Mouse (Mus musculus) lung, embryonic 14.5 days (tissue): Measurements from ENCODE around the gene Reep6. TPM values are rescaled to one million over a fixed set of nuclear protein-coding genes. Genes with fewer than 3 reads are reported as not detected.

ENCODE experiments used
- ATAC-seq: fragments of 200-750 bp; cut with Nextera tagmentation; 2 replicates; pipeline ENCODE4 v1.8.0; 2017; ENCODE audit warnings: mild to moderate bottlenecking, moderate TSS enrichment, moderate library complexity; ENCODE audit not compliant: insufficient read depth
- DNase-seq: peaks from one replicate; pipeline ENCODE4 v3.0.0-alpha.2; 2015
- H3K27ac ChIP-seq: fragments of 300-500 bp; sonication (generic); 2 replicates; pipeline ENCODE4 v1.5.1; 2014; ENCODE audit warnings: low read depth, mild to moderate bottlenecking, moderate library complexity
- H3K27me3 ChIP-seq: fragments of 300-500 bp; sonication (generic); 2 replicates; pipeline ENCODE4 v1.6.1; 2014; ENCODE audit warnings: low read length, control low read depth; ENCODE audit not compliant: insufficient read depth
- H3K36me3 ChIP-seq: fragments of 300-500 bp; sonication (generic); 2 replicates; pipeline ENCODE4 v1.6.1; 2014; ENCODE audit warnings: control low read depth; ENCODE audit not compliant: insufficient read depth
- H3K4me1 ChIP-seq: fragments of 300-500 bp; sonication (generic); 2 replicates; pipeline ENCODE4 v1.6.1; 2014; ENCODE audit warnings: antibody characterized with exemption, control low read depth; ENCODE audit not compliant: insufficient read depth
- H3K4me2 ChIP-seq: fragments of 300-500 bp; sonication (generic); 2 replicates; pipeline ENCODE4 v1.6.1; 2014; ENCODE audit warnings: mild to moderate bottlenecking
- H3K4me3 ChIP-seq: fragments of 300-500 bp; sonication (generic); 2 replicates; pipeline ENCODE4 v1.5.1; 2014; ENCODE audit warnings: low read depth, low read length
- H3K9ac ChIP-seq: fragments of 300-500 bp; sonication (generic); 2 replicates; pipeline ENCODE4 v1.6.1; 2014
- H3K9me3 ChIP-seq: fragments of 300-500 bp; sonication (generic); 2 replicates; pipeline ENCODE4 v1.6.1; 2016; ENCODE audit warnings: low read depth, low read length, control low read depth
- CTCF ChIP-seq: IDR thresholded peaks from 2 replicates; pipeline ENCODE4 v1.5.1; 2016; ENCODE audit warnings: antibody characterized with exemption, low read depth
- WGBS: fragments of 180-500 bp; shearing (Covaris S2); extraction: QIAGEN DNeasy Blood & Tissue Kit; methylation state at CpG from one replicate; pipeline ENCODE4 v1.1.7; 2014; 5-methylcytosine and 5-hydroxymethylcytosine counted together
- polyA plus RNA-seq: library from polyadenylated mRNA; unstranded; fragments of >200 nt; fragmentation: Nextera tagmentation; extraction: Ambion mirVana; gene quantifications from 2 replicates; pipeline ENCODE4 v1.2.1, GENCODE M21; 2014

The Reep6 gene
- polyA plus RNA-seq, 1 experiment from 2014 or later, result 12.2 TPM

GRCm38 (mm10) chr10:80314494-80315001, 15.2 kb upstream of the Reep6 start:
- Histone ChIP-seq H3K9me3 (no peaks in the 10 kb centered on the region), H3K27ac (no peak overlapping the region), H3K36me3 (peaks cover 18% of the 10 kb centered on the region; the same call in 1 of the 2 replicates)

GRCm38 (mm10) chr10:80315315-80315714, 14.4 kb upstream of the Reep6 start:
- no peak overlapping the region for H3K4me3 ChIP-seq
- peaks cover 70% of the 10 kb centered on the region for H3K27me3 ChIP-seq
- no peak overlapping the region for H3K4me2 ChIP-seq
- 0 out of 2 replicates have a peak, but pooled peaks cover 3% of the 10 kb centered on the region for H3K4me1 ChIP-seq
- ATAC-seq, result no peak
- no peak overlapping the region for H3K9ac ChIP-seq
- 37% methylated on average over 27 of the region's 27 CpGs for WGBS
- DNase-seq, result no peak
- no peak for TF ChIP-seq CTCF
- H3K36me3 ChIP-seq, result peaks cover 18% of the 10 kb centered on the region; the same call in 1 of the 2 replicates
- H3K9me3 ChIP-seq, result no peaks in the 10 kb centered on the region
- no peak overlapping the region for H3K27ac ChIP-seq

More at GRCm38 (mm10) chr10:80314494-80315001, 15.2 kb upstream of the Reep6 start:
- 39% methylated on average over 16 of the region's 16 CpGs for WGBS
- no peak for ATAC-seq
- no peak for TF ChIP-seq CTCF
- Histone ChIP-seq H3K4me3 (no peak overlapping the region), H3K4me2 (no peak overlapping the region), H3K27me3 (peaks cover 71% of the 10 kb centered on the region), H3K4me1 (0 out of 2 replicates have a peak, but pooled peaks cover 1% of the 10 kb centered on the region), H3K9ac (no peak overlapping the region)
- DNase-seq, result no peak

GRCm38 (mm10) chr10:80316359-80316781, 13.4 kb upstream of the Reep6 start:
- ATAC-seq, result peak; percentile 4; the same call in 1 of the 2 replicates
- Histone ChIP-seq H3K9me3 (no peaks in the 10 kb centered on the region), H3K27ac (no peak overlapping the region), H3K4me1 (0 out of 2 replicates have a peak, but pooled peaks cover 3% of the 10 kb centered on the region), H3K4me2 (no peak overlapping the region), H3K36me3 (peaks cover 18% of the 10 kb centered on the region; the same call in 1 of the 2 replicates), H3K4me3 (no peak overlapping the region), H3K9ac (no peak overlapping the region), H3K27me3 (peaks cover 59% of the 10 kb centered on the region)
- WGBS, result 24% methylated on average over 11 of the region's 11 CpGs
- DNase-seq, result no peak
- TF ChIP-seq CTCF, result no peak

GRCm38 (mm10) chr10:80317011-80317410, 12.7 kb upstream of the Reep6 start:
- Histone ChIP-seq H3K27me3 (peaks cover 53% of the 10 kb centered on the region), H3K4me1 (0 out of 2 replicates have a peak, but pooled peaks cover 3% of the 10 kb centered on the region)
- no peak for ATAC-seq

GRCm38 (mm10) chr10:80320340-80320760, 9.4 kb upstream of the Reep6 start, which contains the start of gene 2310011J03Rik:
Gene 2310011J03Rik, minus strand, starts transcription at chr10:80320537.
- Histone ChIP-seq H3K4me1 (0 out of 2 replicates have a peak, but pooled peaks cover 3% of the 10 kb centered on the region), H3K4me2 (peak within 1 kb of the TSS; percentile 79), H3K9me3 (no peaks in the 10 kb centered on the region), H3K36me3 (peaks cover 18% of the 10 kb centered on the region; the same call in 1 of the 2 replicates), H3K4me3 (peak within 1 kb of the TSS; percentile 83), H3K27ac (peak within 1 kb of the TSS; percentile 74), H3K9ac (peak within 1 kb of the TSS; percentile 79), H3K27me3 (peaks cover 20% of the 10 kb centered on the region)
- DNase-seq (peak; percentile 97), ATAC-seq (peak; percentile 50)
- under 1% methylated on average over 34 of the region's 34 CpGs for WGBS
- TF ChIP-seq CTCF, result no peak

More at GRCm38 (mm10) chr10:80317011-80317410, 12.7 kb upstream of the Reep6 start:
- 54% methylated on average over 10 of the region's 10 CpGs for WGBS
- no peak for TF ChIP-seq CTCF
- Histone ChIP-seq H3K4me2 (no peak overlapping the region), H3K4me3 (no peak overlapping the region), H3K27ac (no peak overlapping the region), H3K9ac (no peak overlapping the region), H3K9me3 (no peaks in the 10 kb centered on the region), H3K36me3 (peaks cover 18% of the 10 kb centered on the region; the same call in 1 of the 2 replicates)
- no peak for DNase-seq

GRCm38 (mm10) chr10:80321014-80321669, 8.6 kb upstream of the Reep6 start:
- Histone ChIP-seq H3K27ac (no peak overlapping the region), H3K9ac (no peak overlapping the region), H3K27me3 (peaks cover 12% of the 10 kb centered on the region), H3K9me3 (no peaks in the 10 kb centered on the region), H3K4me2 (no peak overlapping the region; the same call in 1 of the 2 replicates), H3K4me3 (no peak overlapping the region; the same call in 1 of the 2 replicates), H3K36me3 (peaks cover 18% of the 10 kb centered on the region; the same call in 1 of the 2 replicates), H3K4me1 (0 out of 2 replicates have a peak, but pooled peaks cover 3% of the 10 kb centered on the region)
- ATAC-seq, result no peak
- no peak for DNase-seq
- TF ChIP-seq CTCF, result no peak
- WGBS, result 69% methylated on average over 6 of the region's 6 CpGs
